Mouse (Mus musculus) monocyte, adult 5-6 weeks (primary cell): ENCODE results near the gene Plcz1. TPM values are rescaled to one million over a fixed set of nuclear protein-coding genes. Genes with fewer than 3 reads are reported as not detected.

ENCODE experiments used
- ATAC-seq: fragments of 153-309, 156-312 bp; replicated peaks from 2 replicates; pipeline ENCODE4 v1.8.0; 2017; ENCODE audit warnings: mild to moderate bottlenecking; ENCODE audit not compliant: low TSS enrichment, insufficient number of reproducible peaks, severe bottlenecking, poor library complexity, low FRiP score
- total RNA-seq: library from RNA; stranded (forward); fragments of 200-1000, 200-491, 200-594 nt; gene quantifications from 3 replicates; pipeline ENCODE4 v1.2.3, GENCODE M21; 2017

Gene Plcz1
- total RNA-seq, 1 experiment from 2014 or later, result not detected

DNA sequence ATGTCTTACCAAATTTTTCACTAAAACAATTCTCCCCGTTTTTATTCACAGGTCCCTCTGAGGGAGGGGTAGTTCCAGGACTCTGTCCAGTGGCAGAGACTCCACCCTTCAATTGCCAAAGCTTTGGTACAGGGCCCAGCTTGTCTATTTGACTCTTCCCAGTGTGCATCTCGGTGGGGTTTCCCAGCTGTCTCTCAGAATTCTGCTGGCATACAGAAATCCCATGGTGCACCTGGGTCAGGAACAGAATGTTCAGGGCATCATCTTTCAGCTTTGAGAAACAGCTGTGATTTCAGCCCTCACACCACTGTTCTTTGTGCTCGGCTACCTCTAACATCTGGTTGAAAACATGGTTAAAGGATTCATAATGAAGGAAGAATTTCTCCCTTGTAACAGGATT is 77.5 kb downstream of the Plcz1 start:
- ATAC-seq, result no peak

- no peak for ATAC-seq
These were observed 83.6 kb downstream of the Plcz1 start for GRCm38 (mm10) chr6:139957531-139958241.

- ATAC-seq, result no peak
These were observed 87.7 kb downstream of the Plcz1 start for GRCm38 (mm10) chr6:139953596-139953995.

GRCm38 (mm10) chr6:139947106-139947879 is 94.0 kb downstream of the Plcz1 start:
- ATAC-seq, result no peak

Other genes with a start within 250 kb of the Plcz1 start
- gene Capza3, start 205 bp downstream of the Plcz1 start, total RNA-seq, result not detected in 3 replicates